Mouse (Mus musculus): ENCODE measurements around the gene Abca9. TPM values are rescaled to one million over a fixed set of nuclear protein-coding genes. Genes with fewer than 3 reads are reported as not detected.

Abca9 gene
- total RNA-seq, 2 experiments from 2014 or later = 16.1 to 17.8 TPM

DNA sequence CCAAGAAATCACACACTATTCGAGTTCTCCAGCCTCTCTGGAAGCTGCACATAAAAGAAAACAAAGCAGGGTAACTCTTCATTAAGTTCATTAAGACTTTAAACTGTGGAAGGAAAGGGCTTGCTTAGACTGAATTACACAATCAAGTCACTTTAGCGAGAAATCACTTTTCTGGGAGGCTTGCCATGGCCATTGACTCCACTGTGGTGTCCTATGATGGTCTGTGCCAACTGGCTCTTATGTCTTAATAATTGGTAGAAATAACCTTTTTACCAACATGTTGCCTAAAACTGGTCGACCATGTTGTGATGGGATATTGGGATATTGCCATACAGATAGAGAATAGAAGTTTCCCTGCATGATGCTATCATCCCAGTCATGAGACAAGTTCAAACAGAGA lies 73.8 kb downstream of the Abca9 start:
- intact Hi-C loops (cut with DNase I) = no loop called here
- peak; percentile 36 to 44 for DNase-seq

DNA sequence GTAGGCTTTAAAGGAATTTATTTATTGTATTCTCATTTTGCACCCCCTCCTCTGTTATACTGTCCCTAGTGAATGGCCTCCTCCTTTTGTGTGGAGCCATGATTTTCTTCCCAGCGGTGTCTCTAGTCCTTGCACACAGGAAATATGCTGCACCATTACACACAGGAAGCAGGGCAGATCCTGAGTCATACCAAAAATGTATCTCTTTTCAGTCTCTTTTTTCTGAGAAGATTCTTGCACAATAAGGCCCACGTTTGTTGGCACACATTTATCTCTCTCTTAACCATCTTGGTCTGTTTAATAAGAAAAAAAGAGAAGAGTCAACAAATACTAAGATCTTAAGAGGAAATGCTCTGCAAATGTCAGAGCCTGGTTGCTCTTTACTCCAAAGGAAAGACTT lies 76.7 kb downstream of the Abca9 start:
- intact Hi-C loops (cut with DNase I) = no loop called here
- DNase-seq = no peak

DNA sequence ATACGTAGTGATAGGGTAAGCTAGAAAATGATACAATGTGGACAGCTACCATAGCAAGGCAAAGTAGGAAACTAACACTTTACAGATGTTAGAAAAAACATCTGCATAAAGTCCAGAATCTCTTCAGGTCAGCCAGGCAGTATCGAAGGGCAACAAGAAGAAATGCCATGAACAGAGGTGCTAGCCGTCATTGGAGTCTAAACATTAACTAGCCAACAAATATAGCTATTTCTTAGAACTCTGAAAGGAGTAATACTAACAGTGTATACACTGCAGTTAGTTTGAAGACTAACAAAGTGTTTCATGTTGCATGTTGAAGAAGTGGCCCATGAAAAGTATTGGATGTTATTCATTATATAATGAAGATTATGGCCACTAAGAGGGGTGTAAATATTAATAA lies 95.8 kb downstream of the Abca9 start:
- DNase-seq = no peak
- intact Hi-C loops (cut with DNase I) = no loop called here

DNA sequence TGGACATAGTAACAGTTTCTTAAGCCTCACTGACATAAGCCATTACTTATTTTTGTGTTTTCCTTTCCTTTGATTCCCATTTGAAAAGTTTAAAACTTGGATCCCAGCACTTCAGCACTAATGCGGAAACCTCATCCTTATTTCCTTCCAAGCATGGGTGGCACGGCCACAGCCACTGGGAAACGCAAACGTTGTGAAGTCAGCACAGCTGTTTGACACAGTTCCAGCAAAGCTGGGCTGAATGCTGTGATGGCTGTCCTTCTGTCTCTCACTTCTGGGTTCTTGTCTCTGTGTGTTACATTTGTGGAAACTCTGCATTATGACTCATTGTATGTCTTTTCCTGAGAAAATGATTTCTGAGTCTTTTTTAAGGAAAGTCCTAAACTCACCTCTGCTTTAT lies 107.0 kb downstream of the Abca9 start:
- DNase-seq = peak; percentile 8 to 32
- intact Hi-C loops (cut with DNase I) = no loop called here

DNA sequence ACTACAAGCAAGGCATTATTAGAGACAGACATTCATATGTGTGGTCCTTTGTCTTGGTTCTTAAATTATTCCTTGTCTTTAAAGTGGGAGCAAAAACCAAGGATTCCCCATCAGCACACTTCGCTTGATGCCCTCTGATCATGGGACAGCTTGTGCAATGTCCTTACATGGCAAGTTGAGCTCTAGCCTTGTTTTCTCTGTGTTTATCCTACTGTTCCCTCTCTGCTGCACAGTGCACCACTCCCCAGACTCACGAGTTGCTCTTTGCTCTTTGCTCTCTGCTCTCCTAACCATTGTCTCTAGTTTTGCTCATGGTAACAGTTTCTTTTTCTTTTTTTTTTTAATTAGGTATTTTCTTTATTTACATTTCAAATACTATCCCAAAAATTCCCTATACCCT lies 107.9 kb downstream of the Abca9 start:
- intact Hi-C loops (cut with DNase I) = no loop called here
- no peak for DNase-seq

DNA sequence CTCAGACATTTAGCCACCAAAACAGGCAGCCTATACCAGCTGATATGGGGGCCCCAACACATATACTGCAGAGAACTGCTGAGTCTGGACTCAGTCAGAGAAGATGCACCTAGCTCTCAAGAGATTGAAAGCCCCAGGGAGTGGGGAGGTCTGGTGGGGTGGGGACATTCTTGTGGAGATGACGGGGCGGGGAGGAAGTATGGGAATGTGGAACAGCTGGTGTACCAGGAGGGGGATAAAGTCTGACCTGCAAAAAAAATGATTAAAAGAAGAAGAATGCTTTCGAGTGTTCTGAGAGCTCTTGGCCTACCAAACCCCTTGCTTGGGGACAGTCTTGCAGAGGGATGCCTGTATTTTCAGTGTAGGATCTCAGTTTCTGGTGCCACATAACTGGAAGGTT lies 114.3 kb downstream of the Abca9 start:
- intact Hi-C loops (cut with DNase I) = no loop called here

More for the DNA sequence above, 114.3 kb downstream of the Abca9 start:
- DNase-seq = no peak

Other genes starting within 250 kb of the Abca9 start
- 1 to 10 TPM; 7.1 to 7.4 TPM for gene Abca8b, start 172.4 kb downstream of the Abca9 start, total RNA-seq (2021)
- gene Abca8a, start 72.2 kb downstream of the Abca9 start, total RNA-seq (2021) = 10 to 100 TPM; 41.8 to 53.0 TPM
- 10 to 100 TPM in 1 of 2 experiments, 1 to 10 TPM in 1; 8.6 to 10.9 TPM for gene Abca6, start 83.6 kb upstream of the Abca9 start, total RNA-seq (2021)
- gene Abca5, start 169.5 kb upstream of the Abca9 start, total RNA-seq (2021) = 1 to 10 TPM; 7.3 to 7.9 TPM
- 1 to 10 TPM; 6.4 to 7.0 TPM for gene Map2k6, start 230.9 kb upstream of the Abca9 start, total RNA-seq (2021)

Measured in heart, postnatal 14 days (tissue).